17 mouse cellular contexts compared by ENCODE assay signal in the genomic region with DNA sequence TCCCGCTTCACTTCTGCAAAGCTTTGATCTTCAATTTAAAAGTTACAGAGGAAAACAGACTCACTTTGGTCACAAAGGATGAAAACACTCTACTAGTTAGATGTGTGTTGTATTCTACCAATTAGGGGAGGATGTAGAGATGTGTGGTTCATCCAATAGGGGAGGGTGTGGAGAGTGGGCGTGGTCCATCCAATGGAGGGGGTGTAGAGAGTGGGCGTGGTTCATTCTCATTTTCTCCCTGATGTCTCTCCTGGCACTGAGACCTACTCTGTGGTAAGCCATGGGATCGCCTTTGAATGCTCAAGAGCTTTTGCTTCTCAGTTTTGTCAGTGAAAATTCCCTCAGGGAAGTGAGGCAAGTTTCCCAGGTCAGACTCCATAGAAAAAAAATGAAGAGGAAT.
DNase-seq lines count a peak whose midpoint lies in the region.
"Had no signal": no experiment of that assay in that cellular context is flagged by ENCODE, and none has a peak within 500 bp of the region (broad histone marks: within the 10 kb centered on the region; RNA-seq: fewer than 3 reads in every experiment).

No protein-coding gene starts in this region.

- intact Hi-C loops in heart, postnatal 25 days (cut with DNase I): no loop called here

- DNase-seq in heart, adult 11 months: peak; percentile 70
- no peak for DNase-seq in heart, postnatal 25 days (ENCODE audit: low spot score)
- DNase-seq in ES-CJ7 (ENCODE audit: low read depth, low spot score) (peak; percentile 45), ZHBTc4 (ENCODE audit: low read depth, low spot score) (peak; percentile 43)
- DNase-seq in embryo, embryonic 9.5 days (ENCODE audit: extremely low spot score): no peak
- no peak for DNase-seq in layer of hippocampus, adult 9-10 months (ENCODE audit: low spot score)
- DNase-seq: adrenal gland, adult 8-10 months; adrenal gland, postnatal 25 days; B cell, adult 2 months; cerebellum, adult 11-12 months; cerebellum, adult 8-10 months; cerebellum, postnatal 10 days; cerebellum, postnatal 36 days; embryo, embryonic 11 days; gastrocnemius, postnatal 25 days; heart, adult 2 months; heart, postnatal 14 days had no signal

Comparison
In these comparisons a context has a peak if more than half of its experiments do, and no peak if none do; other contexts are left out.
1. DNase-seq: peak in heart, adult 11 months (single experiment), ES-CJ7 (single experiment) and ZHBTc4 (single experiment); none in heart, postnatal 25 days (single experiment), embryo, embryonic 9.5 days (single experiment) and layer of hippocampus, adult 9-10 months (single experiment).